Mouse (Mus musculus) brain, embryonic 18.5 days (tissue): ENCODE measurements around the gene Prkacb.

Experiments used
- DNase-seq: peaks from one replicate; pipeline ENCODE4 v3.0.0-alpha.2; 2012; ENCODE audit warnings: low read depth, low spot score

Prkacb gene

DNA sequence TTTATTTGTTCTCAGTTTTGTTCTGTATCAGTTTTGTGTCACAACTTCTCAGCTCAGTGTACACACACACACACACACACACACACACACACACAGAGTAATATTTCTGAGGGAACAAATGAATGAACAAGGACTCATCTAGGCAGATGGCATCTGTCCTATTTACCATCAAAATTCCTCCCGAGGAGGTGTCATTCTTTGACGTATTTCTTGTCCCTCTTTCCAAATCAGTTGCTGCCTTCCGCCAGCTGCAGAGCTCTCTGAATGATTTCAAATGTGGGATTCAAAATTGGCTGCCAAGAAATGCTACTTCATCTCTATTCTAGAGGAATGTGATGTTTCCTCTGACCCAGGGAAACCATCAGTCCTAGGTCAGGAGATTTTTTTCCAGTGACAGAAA, 89.8 kb downstream of the Prkacb start:
- no peak for DNase-seq

- no peak for DNase-seq
Measured at GRCm38 (mm10) chr3:146719696-146720095, 93.1 kb downstream of the Prkacb start.

DNA sequence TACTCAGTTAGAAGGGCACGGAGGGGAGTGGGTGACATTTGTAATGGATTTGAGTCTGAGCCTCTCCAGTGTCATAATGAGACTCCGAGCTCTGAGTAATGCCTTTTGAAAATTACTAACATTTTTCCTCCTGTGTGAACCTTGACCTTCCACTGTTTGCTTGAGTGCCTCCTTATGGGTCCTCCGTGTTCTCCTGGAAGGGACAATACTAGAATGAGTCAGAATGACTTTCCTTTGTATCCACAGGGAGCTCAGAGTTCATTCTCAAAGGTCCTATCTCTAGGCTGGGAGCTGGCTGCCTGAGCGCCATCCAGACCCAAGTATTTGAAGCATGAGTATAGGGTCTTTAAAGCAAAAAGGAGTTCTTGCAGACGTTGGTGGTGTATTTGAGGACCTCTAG, 94.5 kb downstream of the Prkacb start:
- DNase-seq = no peak

DNA sequence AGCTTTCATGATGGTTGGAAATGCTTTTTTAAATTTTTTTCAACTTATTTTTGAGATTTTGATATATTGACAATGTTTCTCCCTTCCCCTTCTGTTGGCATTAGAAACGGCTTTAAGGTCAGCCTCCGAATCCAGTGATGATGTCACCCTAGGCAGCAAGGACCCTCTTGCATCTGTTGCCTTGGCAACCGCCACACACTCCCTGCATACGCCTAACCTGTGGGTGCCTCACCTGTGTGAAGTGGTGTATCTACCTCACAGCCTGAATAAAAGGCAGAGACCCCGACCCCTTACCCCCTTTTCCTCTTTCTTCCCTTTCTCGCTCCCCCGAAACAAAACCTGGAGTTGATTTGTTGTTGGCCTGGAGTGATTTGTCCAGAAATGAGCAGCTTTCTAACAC, 100.5 kb downstream of the Prkacb start:
- no peak for DNase-seq

DNA sequence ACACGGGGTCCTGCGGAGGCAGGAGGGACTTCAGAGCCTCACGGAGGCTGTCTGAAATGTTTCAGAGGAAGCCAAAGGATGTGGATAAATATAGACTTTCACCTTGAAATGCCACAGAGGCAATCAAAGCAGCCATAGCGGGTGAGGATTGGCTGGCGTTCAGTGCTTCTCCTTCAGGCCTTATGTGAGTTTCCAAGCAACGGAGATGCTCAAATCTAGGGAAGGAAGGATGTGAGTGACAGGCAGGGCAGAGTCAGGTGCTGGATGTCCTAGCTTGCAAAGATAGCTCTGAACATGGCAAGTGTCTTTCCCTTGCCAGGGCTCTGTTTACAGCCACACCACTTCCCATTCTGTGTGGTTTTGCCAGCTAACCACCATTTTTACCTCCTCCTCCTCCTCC, 101.2 kb downstream of the Prkacb start:
- no peak for DNase-seq

GRCm38 (mm10) chr3:146711084-146711483, 101.7 kb downstream of the Prkacb start:
- no peak for DNase-seq

DNA sequence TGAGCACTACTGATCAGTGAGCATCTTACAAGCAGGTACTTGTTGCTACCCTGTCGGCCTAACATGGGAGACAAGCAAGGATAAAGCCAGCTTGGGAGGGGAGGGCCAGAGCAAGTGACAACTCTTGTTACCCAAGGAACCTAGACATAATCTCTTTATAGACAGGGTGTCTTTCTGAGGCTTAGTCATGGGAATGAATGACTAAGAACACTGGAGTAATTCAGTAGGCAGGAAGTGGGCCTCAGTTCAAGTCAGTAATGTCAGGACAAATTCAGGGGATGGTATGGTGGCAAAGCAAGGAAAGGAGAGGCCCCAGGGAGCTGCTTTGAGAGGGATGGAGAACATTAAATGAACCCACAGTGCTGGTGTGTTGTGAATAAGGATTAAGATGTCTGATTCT, 103.7 kb downstream of the Prkacb start:
- DNase-seq = no peak

DNA sequence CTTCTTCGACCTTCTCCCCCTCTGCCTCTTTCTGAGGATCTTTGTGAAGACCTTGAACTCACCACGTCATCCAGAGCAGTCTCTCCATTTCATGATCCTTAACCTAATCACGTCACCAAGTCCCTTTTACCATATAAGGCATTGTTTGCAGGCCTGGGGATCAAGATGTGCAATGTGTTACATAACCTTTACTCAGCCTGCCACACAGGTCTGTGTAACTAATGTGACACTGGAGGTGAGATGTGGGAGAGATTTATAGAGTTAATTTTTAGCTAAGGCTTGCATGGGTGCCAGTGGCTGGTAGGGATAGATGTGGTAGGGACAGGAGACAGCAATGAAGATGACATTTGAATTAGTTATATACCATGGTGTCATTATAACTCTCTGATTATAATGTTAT, 104.4 kb downstream of the Prkacb start:
- no peak for DNase-seq

DNA sequence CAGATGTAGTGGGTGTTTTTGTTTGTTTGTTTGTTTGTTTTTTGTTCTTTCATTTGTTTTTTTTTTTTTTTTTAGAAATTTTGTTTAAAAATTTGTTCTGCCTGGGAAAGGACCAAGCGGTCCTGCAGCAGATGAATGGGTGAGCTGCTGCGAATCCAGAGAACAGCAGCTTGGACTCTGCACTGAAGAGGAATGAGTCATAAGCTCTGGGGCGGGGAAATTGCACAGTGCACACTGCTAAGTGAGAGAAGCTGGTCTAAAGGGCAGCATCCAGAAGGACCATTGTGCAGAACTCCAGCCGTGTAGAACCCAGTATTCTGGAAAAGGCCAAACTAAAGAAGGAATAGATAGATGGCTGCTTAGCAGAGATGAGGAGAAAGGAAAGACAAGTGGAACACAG, 108.7 kb downstream of the Prkacb start:
- DNase-seq = no peak

- DNase-seq = no peak
Measured at GRCm38 (mm10) chr3:146700051-146700450, 112.7 kb downstream of the Prkacb start.

DNA sequence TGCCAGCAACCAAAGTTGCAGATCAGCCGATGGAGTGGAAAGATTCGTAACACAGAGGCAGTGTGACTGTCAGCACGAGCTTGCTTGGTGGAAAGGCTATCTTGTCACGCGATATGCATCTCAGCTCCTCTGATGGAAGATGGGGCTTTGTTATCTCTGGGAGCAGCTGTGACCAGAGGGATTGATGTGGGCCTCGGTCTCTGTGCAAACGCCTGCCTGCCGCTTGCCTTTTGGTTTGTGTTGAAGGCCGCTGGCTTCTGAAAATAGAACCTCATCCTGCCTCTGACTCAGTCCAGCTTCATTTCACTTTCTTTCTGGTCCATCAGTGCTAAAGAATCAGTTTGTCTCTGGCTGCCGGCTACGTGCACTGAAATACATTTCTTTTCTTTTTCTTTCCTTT, 113.8 kb downstream of the Prkacb start:
- DNase-seq = no peak

GRCm38 (mm10) chr3:146692547-146692946, 120.2 kb downstream of the Prkacb start:
- DNase-seq = no peak

- DNase-seq = no peak
Measured at GRCm38 (mm10) chr3:146687121-146687725, 125.6 kb downstream of the Prkacb start.

GRCm38 (mm10) chr3:146686428-146686827, 126.4 kb downstream of the Prkacb start:
- no peak for DNase-seq

- no peak for DNase-seq
Measured at GRCm38 (mm10) chr3:146684811-146685675, 127.7 kb downstream of the Prkacb start, which contains the start of gene Samd13. Samd13 (minus strand) TSS chr3:146685592.

- DNase-seq = no peak
Measured at GRCm38 (mm10) chr3:146683095-146683494, 129.7 kb downstream of the Prkacb start.

- DNase-seq = peak; percentile 60
Measured at GRCm38 (mm10) chr3:146682140-146682651, 130.6 kb downstream of the Prkacb start.

GRCm38 (mm10) chr3:146681696-146682095, 131.1 kb downstream of the Prkacb start:
- DNase-seq = no peak

DNA sequence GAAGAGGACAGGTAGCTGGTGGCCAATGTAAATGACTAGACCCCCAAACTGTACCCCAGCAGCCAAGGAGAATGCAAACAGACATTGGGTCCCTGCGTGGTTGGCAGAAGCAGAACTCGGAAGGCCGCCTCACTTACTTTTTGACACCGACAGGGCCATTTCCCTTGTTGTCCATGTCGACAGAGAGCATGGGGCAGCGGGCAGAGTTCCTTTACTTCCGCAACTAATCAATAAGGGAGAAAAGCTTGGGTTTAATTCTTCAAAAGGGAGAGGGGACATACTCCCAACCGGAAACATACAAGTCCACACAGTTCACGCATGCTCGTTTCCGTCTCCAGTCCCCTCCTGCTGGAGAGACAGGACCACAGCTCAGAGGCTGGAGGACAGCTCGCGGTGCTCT, 132.2 kb downstream of the Prkacb start:
- DNase-seq = no peak

DNA sequence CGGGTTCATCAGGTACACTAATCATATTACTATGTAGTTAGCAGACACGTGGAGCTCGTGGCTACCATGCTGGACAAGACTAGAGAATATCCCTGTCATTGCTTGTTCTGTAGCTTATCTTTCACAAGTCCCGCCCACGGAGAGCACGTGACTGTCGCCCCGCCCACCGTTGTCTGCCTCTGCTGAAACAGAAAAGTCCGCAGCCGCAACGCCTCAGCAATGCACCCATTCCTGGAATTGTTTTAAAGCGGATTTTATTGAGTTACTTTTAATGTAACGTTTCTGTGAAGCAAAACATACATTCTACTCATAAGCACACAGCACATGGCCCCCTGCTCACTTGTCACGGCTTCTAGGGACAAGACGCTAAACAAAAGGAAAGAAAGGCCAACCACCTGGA, 133.1 kb downstream of the Prkacb start:
- DNase-seq = no peak
